Mouse (Mus musculus): ENCODE measurements around the gene Rps6ka3. TPM values are rescaled to one million over a fixed set of nuclear protein-coding genes. Genes with fewer than 3 reads are reported as not detected.

The Rps6ka3 gene
- 5.1 and 5.8 TPM in 2 replicates for polyA plus RNA-seq (2014; fragmentation: Nextera tagmentation; extraction: Ambion mirVana)

- ATAC-seq (replicated peaks; ENCODE audit: low FRiP score) = no peak
- H3K9me3 ChIP-seq (ENCODE audit: control insufficient read depth, low read length) = no peaks in the 10 kb centered on the region
- no peaks in the 10 kb centered on the region for H3K36me3 ChIP-seq (ENCODE audit: control insufficient read depth, insufficient read depth, low read length)
- no peak for DNase-seq (ENCODE audit: low spot score)
- no peaks in the 10 kb centered on the region for H3K4me1 ChIP-seq (replicated peaks; ENCODE audit: control insufficient read depth, insufficient read depth, low read length)
- H3K9ac ChIP-seq (ENCODE audit: low read depth, low read length) = no peak within 1 kb of the TSS
- no peak within 1 kb of the TSS for H3K4me3 ChIP-seq (ENCODE audit: low read depth, low read length)
- no peaks in the 10 kb centered on the region for H3K27me3 ChIP-seq (replicated peaks; ENCODE audit: control insufficient read depth, insufficient read depth, low read length)
- H3K4me2 ChIP-seq = no peak within 1 kb of the TSS
- WGBS = 85% methylated on average over 4 of the region's 4 CpGs
- H3K27ac ChIP-seq (ENCODE audit: low read depth, low read length) = no peak within 1 kb of the TSS
Observed at GRCm38 (mm10) chrX:159210007-159210406, at the start of gene Rps6ka3. Gene Rps6ka3, plus strand, starts transcription at chrX:159210307.

GRCm38 (mm10) chrX:159169200-159169599 lies 40.9 kb upstream of the Rps6ka3 start:
- no peak for ATAC-seq (replicated peaks; ENCODE audit: low FRiP score)
- WGBS = 72% methylated on average over 2 of the region's 2 CpGs
- H3K9ac ChIP-seq (ENCODE audit: low read depth, low read length) = no peak overlapping the region

GRCm38 (mm10) chrX:159171579-159171978 lies 38.5 kb upstream of the Rps6ka3 start:
- no peaks in the 10 kb centered on the region for H3K4me1 ChIP-seq (replicated peaks; ENCODE audit: control insufficient read depth, insufficient read depth, low read length)
- no peak overlapping the region for H3K4me3 ChIP-seq (ENCODE audit: low read depth, low read length)
- ATAC-seq (replicated peaks; ENCODE audit: low FRiP score) (no peak), DNase-seq (ENCODE audit: low spot score) (no peak)
- H3K27ac ChIP-seq (ENCODE audit: low read depth, low read length) = no peak overlapping the region
- no peak overlapping the region for H3K9ac ChIP-seq (ENCODE audit: low read depth, low read length)
- H3K36me3 ChIP-seq (ENCODE audit: control insufficient read depth, insufficient read depth, low read length) = no peaks in the 10 kb centered on the region
- H3K4me2 ChIP-seq = no peak overlapping the region
- no peaks in the 10 kb centered on the region for H3K27me3 ChIP-seq (replicated peaks; ENCODE audit: control insufficient read depth, insufficient read depth, low read length)
- WGBS = 55% methylated on average over 2 of the region's 2 CpGs
- no peaks in the 10 kb centered on the region for H3K9me3 ChIP-seq (ENCODE audit: control insufficient read depth, low read length)

More at GRCm38 (mm10) chrX:159169200-159169599, 40.9 kb upstream of the Rps6ka3 start:
- H3K27me3 ChIP-seq (replicated peaks; ENCODE audit: control insufficient read depth, insufficient read depth, low read length) = no peaks in the 10 kb centered on the region
- DNase-seq (ENCODE audit: low spot score) = no peak
- no peaks in the 10 kb centered on the region for H3K9me3 ChIP-seq (ENCODE audit: control insufficient read depth, low read length)
- no peak overlapping the region for H3K4me2 ChIP-seq
- H3K4me1 ChIP-seq (replicated peaks; ENCODE audit: control insufficient read depth, insufficient read depth, low read length) = no peaks in the 10 kb centered on the region
- H3K36me3 ChIP-seq (ENCODE audit: control insufficient read depth, insufficient read depth, low read length) = no peaks in the 10 kb centered on the region
- no peak overlapping the region for H3K4me3 ChIP-seq (ENCODE audit: low read depth, low read length)
- no peak overlapping the region for H3K27ac ChIP-seq (ENCODE audit: low read depth, low read length)

GRCm38 (mm10) chrX:159191581-159191980 lies 18.5 kb upstream of the Rps6ka3 start:
- ATAC-seq (replicated peaks; ENCODE audit: low FRiP score) (no peak), DNase-seq (ENCODE audit: low spot score) (no peak)
- no peak overlapping the region for H3K9ac ChIP-seq (ENCODE audit: low read depth, low read length)
- no peaks in the 10 kb centered on the region for H3K4me1 ChIP-seq (replicated peaks; ENCODE audit: control insufficient read depth, insufficient read depth, low read length)
- H3K4me3 ChIP-seq (ENCODE audit: low read depth, low read length) = no peak overlapping the region
- no peak overlapping the region for H3K4me2 ChIP-seq
- no peaks in the 10 kb centered on the region for H3K36me3 ChIP-seq (ENCODE audit: control insufficient read depth, insufficient read depth, low read length)
- H3K27ac ChIP-seq (ENCODE audit: low read depth, low read length) = no peak overlapping the region
- H3K9me3 ChIP-seq (ENCODE audit: control insufficient read depth, low read length) = no peaks in the 10 kb centered on the region
- 0 out of 2 replicates have a peak, but pooled peaks cover 2% of the 10 kb centered on the region for H3K27me3 ChIP-seq (replicated peaks; ENCODE audit: control insufficient read depth, insufficient read depth, low read length)
- WGBS = 75% methylated on average over 4 of the region's 4 CpGs

GRCm38 (mm10) chrX:159199495-159199894 lies 10.6 kb upstream of the Rps6ka3 start:
- H3K9ac ChIP-seq (ENCODE audit: low read depth, low read length) = no peak overlapping the region
- no peaks in the 10 kb centered on the region for H3K36me3 ChIP-seq (ENCODE audit: control insufficient read depth, insufficient read depth, low read length)
- no peaks in the 10 kb centered on the region for H3K9me3 ChIP-seq (ENCODE audit: control insufficient read depth, low read length)
- H3K27me3 ChIP-seq (replicated peaks; ENCODE audit: control insufficient read depth, insufficient read depth, low read length) = no peaks in the 10 kb centered on the region
- ATAC-seq (replicated peaks; ENCODE audit: low FRiP score) (no peak), DNase-seq (ENCODE audit: low spot score) (no peak)
- no peaks in the 10 kb centered on the region for H3K4me1 ChIP-seq (replicated peaks; ENCODE audit: control insufficient read depth, insufficient read depth, low read length)
- no peak overlapping the region for H3K4me3 ChIP-seq (ENCODE audit: low read depth, low read length)
- no peak overlapping the region for H3K4me2 ChIP-seq
- no peak overlapping the region for H3K27ac ChIP-seq (ENCODE audit: low read depth, low read length)

- 54% methylated on average over 5 of the region's 5 CpGs for WGBS
- DNase-seq (ENCODE audit: low spot score) (no peak), ATAC-seq (replicated peaks; ENCODE audit: low FRiP score) (no peak)
- Histone ChIP-seq H3K36me3 (ENCODE audit: control insufficient read depth, insufficient read depth, low read length) (no peaks in the 10 kb centered on the region), H3K9ac (ENCODE audit: low read depth, low read length) (no peak overlapping the region), H3K27me3 (replicated peaks; ENCODE audit: control insufficient read depth, insufficient read depth, low read length) (no peaks in the 10 kb centered on the region), H3K27ac (ENCODE audit: low read depth, low read length) (no peak overlapping the region), H3K4me2 (no peak overlapping the region), H3K4me1 (replicated peaks; ENCODE audit: control insufficient read depth, insufficient read depth, low read length) (no peaks in the 10 kb centered on the region), H3K4me3 (ENCODE audit: low read depth, low read length) (no peak overlapping the region), H3K9me3 (ENCODE audit: control insufficient read depth, low read length) (no peaks in the 10 kb centered on the region)
Observed at GRCm38 (mm10) chrX:159200101-159200500, 10.0 kb upstream of the Rps6ka3 start.

GRCm38 (mm10) chrX:159210892-159211583 lies 931 bp downstream of the Rps6ka3 start:
- Histone ChIP-seq H3K36me3 (ENCODE audit: control insufficient read depth, insufficient read depth, low read length) (no peaks in the 10 kb centered on the region), H3K27me3 (replicated peaks; ENCODE audit: control insufficient read depth, insufficient read depth, low read length) (no peaks in the 10 kb centered on the region), H3K4me3 (ENCODE audit: low read depth, low read length) (no peak overlapping the region), H3K4me2 (no peak overlapping the region), H3K4me1 (replicated peaks; ENCODE audit: control insufficient read depth, insufficient read depth, low read length) (no peaks in the 10 kb centered on the region), H3K27ac (ENCODE audit: low read depth, low read length) (no peak overlapping the region), H3K9me3 (ENCODE audit: control insufficient read depth, low read length) (no peaks in the 10 kb centered on the region), H3K9ac (ENCODE audit: low read depth, low read length) (no peak overlapping the region)
- DNase-seq (ENCODE audit: low spot score) = no peak
- WGBS = 62% methylated on average over 5 of the region's 5 CpGs
- ATAC-seq (replicated peaks; ENCODE audit: low FRiP score) = no peak

- WGBS = 44% methylated on average over 3 of the region's 3 CpGs
- no peak overlapping the region for H3K27ac ChIP-seq (ENCODE audit: low read depth, low read length)
Observed at GRCm38 (mm10) chrX:159215253-159215652, 5.1 kb downstream of the Rps6ka3 start.

GRCm38 (mm10) chrX:159222474-159222873 lies 12.4 kb downstream of the Rps6ka3 start:
- no peak for DNase-seq (ENCODE audit: low spot score)
- Histone ChIP-seq H3K27ac (ENCODE audit: low read depth, low read length) (no peak overlapping the region), H3K27me3 (replicated peaks; ENCODE audit: control insufficient read depth, insufficient read depth, low read length) (no peaks in the 10 kb centered on the region), H3K4me3 (ENCODE audit: low read depth, low read length) (no peak overlapping the region), H3K36me3 (ENCODE audit: control insufficient read depth, insufficient read depth, low read length) (no peaks in the 10 kb centered on the region), H3K9me3 (ENCODE audit: control insufficient read depth, low read length) (no peaks in the 10 kb centered on the region), H3K4me1 (replicated peaks; ENCODE audit: control insufficient read depth, insufficient read depth, low read length) (no peaks in the 10 kb centered on the region), H3K4me2 (no peak overlapping the region), H3K9ac (ENCODE audit: low read depth, low read length) (no peak overlapping the region)
- WGBS = 63% methylated on average over 3 of the region's 3 CpGs
- ATAC-seq (replicated peaks; ENCODE audit: low FRiP score) = no peak

More at GRCm38 (mm10) chrX:159215253-159215652, 5.1 kb downstream of the Rps6ka3 start:
- Histone ChIP-seq H3K4me1 (replicated peaks; ENCODE audit: control insufficient read depth, insufficient read depth, low read length) (no peaks in the 10 kb centered on the region), H3K4me3 (ENCODE audit: low read depth, low read length) (no peak overlapping the region), H3K4me2 (no peak overlapping the region), H3K27me3 (replicated peaks; ENCODE audit: control insufficient read depth, insufficient read depth, low read length) (no peaks in the 10 kb centered on the region), H3K9me3 (ENCODE audit: control insufficient read depth, low read length) (no peaks in the 10 kb centered on the region), H3K36me3 (ENCODE audit: control insufficient read depth, insufficient read depth, low read length) (no peaks in the 10 kb centered on the region), H3K9ac (ENCODE audit: low read depth, low read length) (no peak overlapping the region)
- DNase-seq (ENCODE audit: low spot score) (no peak), ATAC-seq (replicated peaks; ENCODE audit: low FRiP score) (no peak)

All from liver, embryonic 11.5 days (tissue).